Mouse (Mus musculus): Measurements from ENCODE around the gene Tprg. TPM values are rescaled to one million over a fixed set of nuclear protein-coding genes. Genes with fewer than 3 reads are reported as not detected.

Tprg gene
- not detected in 2 replicates for polyA plus RNA-seq (2014; fragmentation: Nextera tagmentation; extraction: Ambion mirVana)

GRCm38 (mm10) chr16:25286517-25286916 lies at the start of gene Tprg:
TSS of gene Tprg (plus strand) at chr16:25286817.
- ATAC-seq (replicated peaks; ENCODE audit: insufficient number of reproducible peaks, low FRiP score, low TSS enrichment), result no peak
- Histone ChIP-seq H3K36me3 (ENCODE audit: control insufficient read depth, insufficient read depth, low read length) (no peaks in the 10 kb centered on the region), H3K9ac (ENCODE audit: low read depth, low read length) (no peak within 1 kb of the TSS), H3K4me2 (no peak within 1 kb of the TSS), H3K4me1 (ENCODE audit: control insufficient read depth, insufficient read depth, low read length) (no peaks in the 10 kb centered on the region), H3K27me3 (ENCODE audit: control insufficient read depth, insufficient read depth, low read length) (no peaks in the 10 kb centered on the region), H3K9me3 (replicated peaks; ENCODE audit: control insufficient read depth, low read length) (no peaks in the 10 kb centered on the region), H3K4me3 (ENCODE audit: low read depth, low read length) (no peak within 1 kb of the TSS), H3K27ac (ENCODE audit: low read depth, low read length) (no peak within 1 kb of the TSS)
- 79% methylated on average over 5 of the region's 5 CpGs for WGBS (ENCODE audit: insufficient replicate concordance)

- ATAC-seq (replicated peaks; ENCODE audit: insufficient number of reproducible peaks, low FRiP score, low TSS enrichment), result no peak
- H3K4me3 ChIP-seq (ENCODE audit: low read depth, low read length), result no peak overlapping the region
These were observed 48.2 kb upstream of the Tprg start for GRCm38 (mm10) chr16:25238274-25239050.

GRCm38 (mm10) chr16:25248889-25249288 lies 37.7 kb upstream of the Tprg start:
- H3K4me3 ChIP-seq (ENCODE audit: low read depth, low read length), result no peak overlapping the region
- WGBS (ENCODE audit: insufficient replicate concordance), result 54% methylated on average over 6 of the region's 6 CpGs
- H3K9ac ChIP-seq (ENCODE audit: low read depth, low read length), result no peak overlapping the region
- H3K27me3 ChIP-seq (ENCODE audit: control insufficient read depth, insufficient read depth, low read length), result no peaks in the 10 kb centered on the region
- no peaks in the 10 kb centered on the region for H3K9me3 ChIP-seq (replicated peaks; ENCODE audit: control insufficient read depth, low read length)
- ATAC-seq (replicated peaks; ENCODE audit: insufficient number of reproducible peaks, low FRiP score, low TSS enrichment), result no peak
- H3K27ac ChIP-seq (ENCODE audit: low read depth, low read length), result no peak overlapping the region
- no peaks in the 10 kb centered on the region for H3K4me1 ChIP-seq (ENCODE audit: control insufficient read depth, insufficient read depth, low read length)
- H3K4me2 ChIP-seq, result no peak overlapping the region
- H3K36me3 ChIP-seq (ENCODE audit: control insufficient read depth, insufficient read depth, low read length), result no peaks in the 10 kb centered on the region

More at GRCm38 (mm10) chr16:25238274-25239050, 48.2 kb upstream of the Tprg start:
- no peaks in the 10 kb centered on the region for H3K9me3 ChIP-seq (replicated peaks; ENCODE audit: control insufficient read depth, low read length)
- H3K36me3 ChIP-seq (ENCODE audit: control insufficient read depth, insufficient read depth, low read length), result no peaks in the 10 kb centered on the region
- no peaks in the 10 kb centered on the region for H3K4me1 ChIP-seq (ENCODE audit: control insufficient read depth, insufficient read depth, low read length)
- H3K27me3 ChIP-seq (ENCODE audit: control insufficient read depth, insufficient read depth, low read length), result no peaks in the 10 kb centered on the region
- no peak overlapping the region for H3K27ac ChIP-seq (ENCODE audit: low read depth, low read length)
- 71% methylated on average over 11 of the region's 11 CpGs for WGBS (ENCODE audit: insufficient replicate concordance)
- H3K4me2 ChIP-seq, result no peak overlapping the region
- H3K9ac ChIP-seq (ENCODE audit: low read depth, low read length), result no peak overlapping the region

GRCm38 (mm10) chr16:25250129-25250749 lies 36.4 kb upstream of the Tprg start:
- no peak overlapping the region for H3K9ac ChIP-seq (ENCODE audit: low read depth, low read length)
- H3K36me3 ChIP-seq (ENCODE audit: control insufficient read depth, insufficient read depth, low read length), result no peaks in the 10 kb centered on the region
- no peak overlapping the region for H3K4me2 ChIP-seq
- no peaks in the 10 kb centered on the region for H3K27me3 ChIP-seq (ENCODE audit: control insufficient read depth, insufficient read depth, low read length)
- no peaks in the 10 kb centered on the region for H3K9me3 ChIP-seq (replicated peaks; ENCODE audit: control insufficient read depth, low read length)
- no peak for ATAC-seq (replicated peaks; ENCODE audit: insufficient number of reproducible peaks, low FRiP score, low TSS enrichment)
- WGBS (ENCODE audit: insufficient replicate concordance), result 84% methylated on average over 6 of the region's 6 CpGs
- no peak overlapping the region for H3K27ac ChIP-seq (ENCODE audit: low read depth, low read length)
- no peak overlapping the region for H3K4me3 ChIP-seq (ENCODE audit: low read depth, low read length)
- H3K4me1 ChIP-seq (ENCODE audit: control insufficient read depth, insufficient read depth, low read length), result no peaks in the 10 kb centered on the region

GRCm38 (mm10) chr16:25251080-25251479 lies 35.5 kb upstream of the Tprg start:
- Histone ChIP-seq H3K4me2 (no peak overlapping the region), H3K27me3 (ENCODE audit: control insufficient read depth, insufficient read depth, low read length) (no peaks in the 10 kb centered on the region), H3K36me3 (ENCODE audit: control insufficient read depth, insufficient read depth, low read length) (no peaks in the 10 kb centered on the region), H3K9ac (ENCODE audit: low read depth, low read length) (no peak overlapping the region), H3K4me1 (ENCODE audit: control insufficient read depth, insufficient read depth, low read length) (no peaks in the 10 kb centered on the region), H3K4me3 (ENCODE audit: low read depth, low read length) (no peak overlapping the region), H3K9me3 (replicated peaks; ENCODE audit: control insufficient read depth, low read length) (no peaks in the 10 kb centered on the region), H3K27ac (ENCODE audit: low read depth, low read length) (no peak overlapping the region)
- no peak for ATAC-seq (replicated peaks; ENCODE audit: insufficient number of reproducible peaks, low FRiP score, low TSS enrichment)
- WGBS (ENCODE audit: insufficient replicate concordance), result 83% methylated on average over 9 of the region's 9 CpGs

GRCm38 (mm10) chr16:25254646-25255045 lies 32.0 kb upstream of the Tprg start:
- H3K4me1 ChIP-seq (ENCODE audit: control insufficient read depth, insufficient read depth, low read length), result no peaks in the 10 kb centered on the region
- H3K4me3 ChIP-seq (ENCODE audit: low read depth, low read length), result no peak overlapping the region
- 86% methylated on average over 6 of the region's 6 CpGs for WGBS (ENCODE audit: insufficient replicate concordance)
- no peaks in the 10 kb centered on the region for H3K27me3 ChIP-seq (ENCODE audit: control insufficient read depth, insufficient read depth, low read length)
- no peak overlapping the region for H3K9ac ChIP-seq (ENCODE audit: low read depth, low read length)
- ATAC-seq (replicated peaks; ENCODE audit: insufficient number of reproducible peaks, low FRiP score, low TSS enrichment), result no peak
- H3K4me2 ChIP-seq, result no peak overlapping the region
- H3K9me3 ChIP-seq (replicated peaks; ENCODE audit: control insufficient read depth, low read length), result no peaks in the 10 kb centered on the region
- H3K36me3 ChIP-seq (ENCODE audit: control insufficient read depth, insufficient read depth, low read length), result no peaks in the 10 kb centered on the region
- H3K27ac ChIP-seq (ENCODE audit: low read depth, low read length), result no peak overlapping the region

- WGBS (ENCODE audit: insufficient replicate concordance), result 77% methylated on average over 11 of the region's 11 CpGs
- H3K4me2 ChIP-seq, result no peak overlapping the region
- ATAC-seq (replicated peaks; ENCODE audit: insufficient number of reproducible peaks, low FRiP score, low TSS enrichment), result no peak
These were observed 31.4 kb upstream of the Tprg start for GRCm38 (mm10) chr16:25255186-25255585.

GRCm38 (mm10) chr16:25255603-25256260 lies 30.9 kb upstream of the Tprg start:
- Histone ChIP-seq H3K4me3 (ENCODE audit: low read depth, low read length) (no peak overlapping the region), H3K4me2 (no peak overlapping the region), H3K4me1 (ENCODE audit: control insufficient read depth, insufficient read depth, low read length) (no peaks in the 10 kb centered on the region), H3K36me3 (ENCODE audit: control insufficient read depth, insufficient read depth, low read length) (no peaks in the 10 kb centered on the region), H3K9ac (ENCODE audit: low read depth, low read length) (no peak overlapping the region), H3K9me3 (replicated peaks; ENCODE audit: control insufficient read depth, low read length) (no peaks in the 10 kb centered on the region), H3K27me3 (ENCODE audit: control insufficient read depth, insufficient read depth, low read length) (no peaks in the 10 kb centered on the region), H3K27ac (ENCODE audit: low read depth, low read length) (no peak overlapping the region)
- ATAC-seq (replicated peaks; ENCODE audit: insufficient number of reproducible peaks, low FRiP score, low TSS enrichment), result no peak
- WGBS (ENCODE audit: insufficient replicate concordance), result 85% methylated on average over 8 of the region's 8 CpGs

More at GRCm38 (mm10) chr16:25255186-25255585, 31.4 kb upstream of the Tprg start:
- no peaks in the 10 kb centered on the region for H3K27me3 ChIP-seq (ENCODE audit: control insufficient read depth, insufficient read depth, low read length)
- no peaks in the 10 kb centered on the region for H3K4me1 ChIP-seq (ENCODE audit: control insufficient read depth, insufficient read depth, low read length)
- H3K36me3 ChIP-seq (ENCODE audit: control insufficient read depth, insufficient read depth, low read length), result no peaks in the 10 kb centered on the region
- H3K9ac ChIP-seq (ENCODE audit: low read depth, low read length), result no peak overlapping the region
- no peak overlapping the region for H3K27ac ChIP-seq (ENCODE audit: low read depth, low read length)
- no peak overlapping the region for H3K4me3 ChIP-seq (ENCODE audit: low read depth, low read length)
- no peaks in the 10 kb centered on the region for H3K9me3 ChIP-seq (replicated peaks; ENCODE audit: control insufficient read depth, low read length)

Measured in heart, embryonic 11.5 days (tissue).